Mouse (Mus musculus): ENCODE results near the gene Gm17174. TPM values are rescaled to one million over a fixed set of nuclear protein-coding genes. Genes with fewer than 3 reads are reported as not detected.
"Not testable (repeated sequence)": the region's sequence is repeated elsewhere in the genome, so short reads cannot be mapped to it uniquely, and the experiment has no call there.

Gm17174 gene
- not detected in 2 replicates for polyA plus RNA-seq (2014; fragmentation: Nextera tagmentation; extraction: Ambion mirVana)

DNA sequence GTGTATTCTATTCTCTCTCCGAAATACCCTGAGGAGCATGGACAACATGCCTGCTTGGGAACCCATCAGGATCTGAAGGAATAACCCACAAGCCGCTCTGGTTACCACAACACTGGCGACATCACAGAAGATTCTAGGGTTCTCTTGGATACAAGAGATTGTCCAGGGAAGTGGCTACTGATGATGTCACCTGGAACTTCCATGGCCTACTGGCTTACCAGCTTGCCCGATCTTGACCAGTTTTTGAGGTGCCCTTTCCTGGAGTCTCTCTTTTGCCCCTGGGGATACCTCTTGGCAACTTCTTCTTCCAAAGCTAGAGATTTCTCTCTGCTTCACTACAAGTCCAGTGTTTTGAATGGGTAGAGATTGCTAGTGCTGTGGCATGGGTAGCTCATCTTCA, at the start of gene Gm17174:
Gene Gm17174, minus strand, starts transcription at position 101 of the 400 bp plus-strand sequence.
- not testable (repeated sequence) for H3K4me1 ChIP-seq (replicated peaks; ENCODE audit: control insufficient read depth, insufficient read depth, low read length); H3K27ac ChIP-seq; H3K27me3 ChIP-seq (ENCODE audit: control insufficient read depth, insufficient read depth, low read length); H3K9me3 ChIP-seq (ENCODE audit: control insufficient read depth, low read length); DNase-seq (ENCODE audit: low spot score); ATAC-seq (ENCODE audit: low FRiP score); H3K4me3 ChIP-seq (replicated peaks; ENCODE audit: low read length); H3K9ac ChIP-seq; H3K4me2 ChIP-seq (replicated peaks); H3K36me3 ChIP-seq (replicated peaks; ENCODE audit: control insufficient read depth, insufficient read depth)
- WGBS: 95% methylated on average over 4 of the region's 4 CpGs

DNA sequence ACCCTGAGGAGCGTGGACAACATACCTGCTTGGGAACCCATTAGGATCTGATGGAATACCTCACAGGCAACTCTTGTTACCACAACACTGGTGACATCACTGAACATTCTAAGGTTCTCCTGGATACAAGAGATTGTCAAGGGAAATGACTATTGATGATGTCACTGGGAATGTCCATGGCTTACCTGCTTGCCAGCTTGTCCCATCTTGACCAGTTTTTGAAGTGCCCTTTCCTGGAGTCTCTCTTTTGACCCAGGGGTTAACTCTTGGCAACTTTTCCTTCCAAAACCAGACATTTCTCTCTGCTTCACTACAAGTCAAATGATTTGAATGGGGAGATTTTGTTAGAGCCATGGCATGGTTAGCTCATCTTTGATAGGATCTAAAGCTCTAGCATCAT, 43.6 kb upstream of the Gm17174 start, which contains the start of gene Gm4181:
Gene Gm4181, minus strand, starts transcription at position 101 of the 400 bp plus-strand sequence.
- H3K4me3 ChIP-seq (replicated peaks; ENCODE audit: low read length); H3K9me3 ChIP-seq (ENCODE audit: control insufficient read depth, low read length); ATAC-seq (ENCODE audit: low FRiP score); H3K27me3 ChIP-seq (ENCODE audit: control insufficient read depth, insufficient read depth, low read length); H3K36me3 ChIP-seq (replicated peaks; ENCODE audit: control insufficient read depth, insufficient read depth); DNase-seq (ENCODE audit: low spot score); H3K27ac ChIP-seq; H3K4me1 ChIP-seq (replicated peaks; ENCODE audit: control insufficient read depth, insufficient read depth, low read length); H3K4me2 ChIP-seq (replicated peaks); H3K9ac ChIP-seq: not testable (repeated sequence)
- 100% methylated on average over 1 of the region's 1 CpGs for WGBS

DNA sequence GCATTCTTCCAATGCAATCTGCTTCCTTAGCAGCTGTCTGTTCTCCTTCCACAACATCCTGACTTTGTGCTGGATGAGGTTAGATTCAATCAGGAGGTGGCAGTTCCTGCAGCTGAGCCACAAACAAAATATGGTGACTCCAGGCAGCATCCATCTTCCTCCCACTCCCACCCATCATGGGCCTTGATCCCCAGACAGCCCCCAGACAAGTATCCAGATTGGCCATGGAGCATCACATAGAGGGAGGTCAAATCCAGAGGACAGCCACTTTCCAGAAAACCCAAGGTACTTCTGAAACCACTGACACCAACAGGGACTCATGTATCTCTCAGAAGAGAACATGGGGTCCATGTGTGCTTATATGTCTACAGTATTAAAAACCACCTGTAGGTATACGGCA, 40.5 kb upstream of the Gm17174 start:
- not testable (repeated sequence) for ATAC-seq (ENCODE audit: low FRiP score); H3K4me2 ChIP-seq (replicated peaks); H3K9me3 ChIP-seq (ENCODE audit: control insufficient read depth, low read length); H3K4me1 ChIP-seq (replicated peaks; ENCODE audit: control insufficient read depth, insufficient read depth, low read length); H3K36me3 ChIP-seq (replicated peaks; ENCODE audit: control insufficient read depth, insufficient read depth); H3K27ac ChIP-seq; H3K4me3 ChIP-seq (replicated peaks; ENCODE audit: low read length); DNase-seq (ENCODE audit: low spot score); H3K9ac ChIP-seq; H3K27me3 ChIP-seq (ENCODE audit: control insufficient read depth, insufficient read depth, low read length)
- 94% methylated on average over 1 of the region's 1 CpGs for WGBS

DNA sequence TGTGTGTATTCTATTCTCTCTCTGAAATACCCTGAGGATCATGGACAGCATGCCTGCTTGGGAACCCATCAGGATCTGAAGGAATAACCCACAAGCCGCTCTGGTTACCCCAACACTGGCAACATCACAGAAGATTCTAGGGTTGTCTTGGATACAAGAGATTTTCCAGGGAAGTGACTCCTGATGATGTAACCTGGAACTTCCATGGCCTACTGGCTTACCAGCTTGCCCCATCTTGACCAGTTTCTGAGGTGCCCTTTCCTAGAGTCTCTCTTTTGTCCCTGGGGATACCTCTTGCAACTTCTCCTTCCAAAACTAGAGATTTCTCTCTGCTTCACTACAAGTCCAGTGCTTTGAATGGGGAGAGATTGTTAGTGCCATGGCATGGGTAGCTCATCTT, 19.3 kb upstream of the Gm17174 start, which contains the start of gene Gm17078:
Gene Gm17078, minus strand, starts transcription at position 101 of the 400 bp plus-strand sequence.
- ATAC-seq (ENCODE audit: low FRiP score) (no peak), DNase-seq (ENCODE audit: low spot score) (no peak)
- Histone ChIP-seq H3K36me3 (replicated peaks; ENCODE audit: control insufficient read depth, insufficient read depth) (no peaks in the 10 kb centered on the region), H3K9me3 (ENCODE audit: control insufficient read depth, low read length) (no peaks in the 10 kb centered on the region), H3K27me3 (ENCODE audit: control insufficient read depth, insufficient read depth, low read length) (no peaks in the 10 kb centered on the region), H3K27ac (no peak within 1 kb of the TSS), H3K4me3 (replicated peaks; ENCODE audit: low read length) (no peak within 1 kb of the TSS), H3K4me1 (replicated peaks; ENCODE audit: control insufficient read depth, insufficient read depth, low read length) (no peaks in the 10 kb centered on the region), H3K4me2 (replicated peaks) (no peak within 1 kb of the TSS), H3K9ac (no peak within 1 kb of the TSS)
- 94% methylated on average over 1 of the region's 1 CpGs for WGBS

DNA sequence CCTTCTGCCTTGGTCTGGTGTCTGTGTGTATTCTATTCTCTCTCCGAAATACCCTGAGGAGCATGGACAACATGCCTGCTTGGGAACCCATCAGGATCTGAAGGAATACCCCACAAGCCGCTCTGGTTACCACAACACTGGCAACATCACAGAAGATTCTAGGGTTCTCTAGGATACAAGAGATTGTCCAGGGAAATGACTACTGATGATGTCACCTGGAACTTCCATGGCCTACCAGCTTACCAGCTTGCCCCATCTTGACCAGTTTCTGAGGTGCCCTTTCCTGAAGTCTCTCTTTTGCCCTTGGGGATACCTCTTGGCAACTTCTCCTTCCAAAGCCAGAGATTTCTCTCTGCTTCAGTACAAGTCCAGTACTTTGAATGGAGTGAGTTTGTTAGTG, 18.0 kb downstream of the Gm17174 start, which contains the start of gene Gm17175:
Gene Gm17175, minus strand, starts transcription at position 101 of the 400 bp plus-strand sequence.
- H3K4me1 ChIP-seq (replicated peaks; ENCODE audit: control insufficient read depth, insufficient read depth, low read length); H3K4me3 ChIP-seq (replicated peaks; ENCODE audit: low read length); ATAC-seq (ENCODE audit: low FRiP score); H3K9ac ChIP-seq; H3K27me3 ChIP-seq (ENCODE audit: control insufficient read depth, insufficient read depth, low read length); H3K27ac ChIP-seq; H3K9me3 ChIP-seq (ENCODE audit: control insufficient read depth, low read length); H3K36me3 ChIP-seq (replicated peaks; ENCODE audit: control insufficient read depth, insufficient read depth); DNase-seq (ENCODE audit: low spot score); H3K4me2 ChIP-seq (replicated peaks): not testable (repeated sequence)
- 98% methylated on average over 2 of the region's 2 CpGs for WGBS

DNA sequence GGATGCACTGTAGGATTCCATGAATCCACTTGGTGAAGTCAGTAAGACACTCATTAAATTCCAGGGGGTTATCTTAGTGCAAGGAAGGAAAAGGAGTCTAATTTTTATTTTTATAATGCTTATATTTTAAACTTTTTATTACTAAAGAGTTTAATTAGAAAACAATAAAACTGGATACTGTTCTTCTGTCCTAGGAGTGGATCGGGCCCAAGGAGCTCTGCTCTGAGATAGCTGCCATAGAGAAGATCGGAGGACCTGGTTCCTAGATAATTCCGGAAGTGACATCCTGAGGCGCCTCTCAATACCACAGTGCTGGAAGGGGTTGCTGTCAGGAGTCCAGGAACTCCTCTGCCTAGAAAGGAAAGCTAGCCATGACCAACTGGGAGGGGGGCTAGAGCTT, 39.4 kb downstream of the Gm17174 start, which contains the start of gene Gm5622:
Gene Gm5622, plus strand, starts transcription at position 301 of the 400 bp plus-strand sequence.
- Histone ChIP-seq H3K9ac (no peak within 1 kb of the TSS), H3K4me1 (replicated peaks; ENCODE audit: control insufficient read depth, insufficient read depth, low read length) (no peaks in the 10 kb centered on the region), H3K4me3 (replicated peaks; ENCODE audit: low read length) (no peak within 1 kb of the TSS), H3K36me3 (replicated peaks; ENCODE audit: control insufficient read depth, insufficient read depth) (no peaks in the 10 kb centered on the region), H3K27ac (no peak within 1 kb of the TSS), H3K27me3 (ENCODE audit: control insufficient read depth, insufficient read depth, low read length) (no peaks in the 10 kb centered on the region), H3K4me2 (replicated peaks) (no peak within 1 kb of the TSS), H3K9me3 (ENCODE audit: control insufficient read depth, low read length) (no peaks in the 10 kb centered on the region)
- DNase-seq (ENCODE audit: low spot score): no peak
- WGBS: 96% methylated on average over 4 of the region's 4 CpGs
- ATAC-seq (ENCODE audit: low FRiP score): no peak

Other genes with a start within 250 kb of the Gm17174 start
- gene Gm7247, start 230.4 kb downstream of the Gm17174 start, polyA plus RNA-seq (2014; fragmentation: Nextera tagmentation; extraction: Ambion mirVana): not detected in 2 replicates
- not detected in 2 replicates for gene Vmn2r88, start 181.3 kb downstream of the Gm17174 start, polyA plus RNA-seq (2014; fragmentation: Nextera tagmentation; extraction: Ambion mirVana)
- gene Vmn2r89, start 140.3 kb downstream of the Gm17174 start, polyA plus RNA-seq (2014; fragmentation: Nextera tagmentation; extraction: Ambion mirVana): not detected in 2 replicates
- gene Gm5622, start 39.3 kb downstream of the Gm17174 start, polyA plus RNA-seq (2014; fragmentation: Nextera tagmentation; extraction: Ambion mirVana): not detected in 2 replicates
- not detected in 2 replicates for gene Gm17175, start 18.1 kb downstream of the Gm17174 start, polyA plus RNA-seq (2014; fragmentation: Nextera tagmentation; extraction: Ambion mirVana)
- not detected in 2 replicates for gene Gm17078, start 19.2 kb upstream of the Gm17174 start, polyA plus RNA-seq (2014; fragmentation: Nextera tagmentation; extraction: Ambion mirVana)
- not detected in 2 replicates for gene Gm4181, start 43.5 kb upstream of the Gm17174 start, polyA plus RNA-seq (2014; fragmentation: Nextera tagmentation; extraction: Ambion mirVana)
- not detected in 2 replicates for gene Gm17079, start 103.3 kb upstream of the Gm17174 start, polyA plus RNA-seq (2014; fragmentation: Nextera tagmentation; extraction: Ambion mirVana)
- not detected in 2 replicates for gene Gm5800, start 125.0 kb upstream of the Gm17174 start, polyA plus RNA-seq (2014; fragmentation: Nextera tagmentation; extraction: Ambion mirVana)
- gene Ang4, start 181.5 kb upstream of the Gm17174 start, polyA plus RNA-seq (2014; fragmentation: Nextera tagmentation; extraction: Ambion mirVana): not detected in 2 replicates
- not detected in 2 replicates for gene AY358078, start 207.9 kb upstream of the Gm17174 start, polyA plus RNA-seq (2014; fragmentation: Nextera tagmentation; extraction: Ambion mirVana)

Data from hindbrain, embryonic 14.5 days (tissue).